Mouse (Mus musculus) adrenal gland, adult 18-20 months (tissue): Measurements from ENCODE around the gene Gm21188. TPM values are rescaled to one million over a fixed set of nuclear protein-coding genes. Genes with fewer than 3 reads are reported as not detected.
A peak's percentile ranks its signal among the peaks of the same experiment; 100 is the strongest.
"Not testable (repeated sequence)": the region's sequence is repeated elsewhere in the genome, so short reads cannot be mapped to it uniquely, and the experiment has no call there.

Source experiments
- DNase-seq, 2 experiments: peaks; one replicate each; pipeline ENCODE4 v3.0.0; 2021 to 2022; ENCODE audit warnings: low spot score in 2 of 2
- long read RNA-seq, 2 experiments: library from polyadenylated mRNA; stranded (forward); transcript quantifications; one replicate each; pipeline ENCODE4 v2.0.0; 2021
- total RNA-seq, 2 experiments: library from RNA; stranded (reverse); gene quantifications; 1 replicate in 1 of 2; 2 replicates in 1 of 2; pipeline ENCODE4 v1.2.3; 2021

The Gm21188 gene
- under 1 TPM in 1 of 2 experiments, not detected in 1; 0.58 TPM for total RNA-seq
- long read RNA-seq, experiment 1 = 0 reads
- long read RNA-seq, experiment 2 = 0 reads

GRCm38 (mm10) chr13:120052085-120052484 is at the start of gene Gm21188:
Gene Gm21188 (minus strand): TSS chr13:120052194.
- not testable (repeated sequence) for DNase-seq

DNA sequence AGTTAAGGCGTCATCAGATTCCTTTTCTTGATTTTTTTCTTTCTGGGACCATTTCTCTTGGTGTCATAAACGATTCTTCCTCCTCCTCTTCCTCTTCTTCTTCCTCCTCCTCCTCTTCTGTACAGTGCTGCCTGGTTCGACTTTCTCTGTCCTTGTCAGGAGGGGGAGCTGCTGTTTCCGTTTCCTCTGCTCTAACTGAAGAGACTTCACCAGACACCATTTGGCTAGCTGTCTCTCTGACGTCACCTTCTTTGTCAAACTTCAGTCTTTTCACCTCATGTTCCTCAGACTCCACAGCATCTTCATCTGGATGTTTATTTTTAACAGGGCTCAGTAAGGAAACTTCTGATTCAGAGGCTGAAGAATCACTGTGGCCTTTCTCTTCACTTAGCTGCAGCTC is 47.3 kb upstream of the Gm21188 start:
- not testable (repeated sequence) for DNase-seq

DNA sequence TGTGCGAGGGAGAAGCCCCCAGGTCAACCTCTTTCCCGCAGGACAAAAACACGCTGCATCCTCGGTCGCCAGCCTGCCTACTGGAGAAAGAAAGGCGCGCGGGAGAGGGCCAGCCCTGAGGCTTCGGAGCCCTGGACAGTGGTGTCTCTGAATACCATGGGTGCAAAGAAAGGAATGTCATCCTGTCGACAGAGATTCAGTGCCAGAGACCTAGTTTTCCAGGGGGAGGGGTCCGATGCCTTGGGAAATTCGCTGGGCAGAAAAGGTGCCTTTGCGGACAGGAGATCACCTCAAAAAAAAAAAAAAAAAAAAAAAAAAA is 44.9 kb upstream of the Gm21188 start:
- not testable (repeated sequence) for DNase-seq

- not testable (repeated sequence) for DNase-seq
These were observed 44.4 kb upstream of the Gm21188 start for GRCm38 (mm10) chr13:120096241-120096937.

DNA sequence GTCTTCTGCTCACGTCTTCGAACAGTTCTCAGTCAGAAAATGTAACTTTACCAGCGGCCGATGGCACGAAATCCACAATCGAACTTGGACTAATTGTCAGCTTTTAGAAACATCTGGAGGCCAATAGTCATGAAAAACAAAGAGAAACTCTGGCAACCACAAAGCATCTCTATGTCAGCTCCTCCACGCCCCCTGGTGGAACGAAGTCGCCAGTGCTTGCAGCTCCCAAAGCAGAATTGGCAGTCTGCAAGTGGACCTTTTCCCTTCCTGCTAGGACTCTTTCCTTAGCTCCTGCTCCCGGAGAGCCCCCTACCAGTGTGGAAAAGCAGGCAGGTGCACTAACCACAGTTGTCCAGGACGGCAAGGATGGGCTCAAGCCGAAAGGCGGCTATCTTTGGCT is 41.0 kb upstream of the Gm21188 start:
- not testable (repeated sequence) for DNase-seq

- not testable (repeated sequence) for DNase-seq
These were observed 27.6 kb upstream of the Gm21188 start for GRCm38 (mm10) chr13:120079644-120080043.

DNA sequence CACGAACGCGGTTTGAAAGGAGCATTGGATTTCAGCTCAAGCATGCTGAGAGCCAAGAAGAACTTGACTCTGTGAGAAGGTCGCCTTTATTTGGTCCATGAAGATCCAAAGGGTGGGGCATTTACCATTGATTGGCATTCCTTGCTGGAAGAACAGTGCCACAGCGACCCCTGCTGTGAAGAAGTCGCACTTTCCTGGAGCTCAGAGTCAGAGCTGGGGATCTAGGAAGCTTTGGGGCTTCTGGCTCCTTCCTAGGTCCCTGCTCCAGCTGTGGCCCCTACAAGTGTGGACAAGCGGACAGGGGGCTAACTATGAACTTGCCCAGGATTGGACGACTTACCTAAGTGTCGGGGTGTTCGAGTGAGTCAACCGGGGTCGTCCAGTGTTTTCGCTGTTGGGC is 18.9 kb upstream of the Gm21188 start:
- not testable (repeated sequence) for DNase-seq

- DNase-seq = not testable (repeated sequence)
These were observed 18.1 kb upstream of the Gm21188 start for GRCm38 (mm10) chr13:120070012-120070598.

DNA sequence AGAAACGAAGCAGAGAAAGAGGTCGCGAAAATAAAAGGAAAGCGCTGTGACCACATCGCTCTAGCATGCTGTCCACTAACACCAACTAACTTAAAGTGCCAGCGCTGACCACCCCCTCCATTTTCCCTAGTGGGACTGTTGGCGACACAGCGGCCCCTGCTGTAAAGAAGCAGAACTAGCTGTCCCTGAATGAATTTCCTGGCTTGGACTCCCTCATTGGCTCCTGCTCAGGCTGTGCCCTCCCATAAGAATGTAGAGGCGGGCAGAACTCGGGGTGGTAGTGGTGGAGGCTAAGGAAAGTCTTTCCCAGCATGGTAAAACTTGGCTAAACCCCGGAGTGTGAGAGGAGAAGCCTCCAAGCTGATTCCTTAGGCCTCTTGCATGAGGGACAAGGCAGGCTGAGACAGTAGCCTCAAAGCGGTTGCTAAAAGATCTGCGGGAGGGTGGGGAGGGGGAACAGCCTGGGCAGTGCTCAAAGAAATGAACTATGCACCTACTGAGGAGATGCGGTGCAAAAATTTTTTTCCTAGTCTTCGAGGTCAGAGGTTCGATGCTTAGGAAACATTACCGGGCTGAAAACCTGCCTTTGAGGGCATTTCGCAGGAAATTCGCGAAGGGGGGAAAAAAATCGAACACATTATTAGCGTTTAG is 11.6 kb upstream of the Gm21188 start:
- DNase-seq = not testable (repeated sequence)

DNA sequence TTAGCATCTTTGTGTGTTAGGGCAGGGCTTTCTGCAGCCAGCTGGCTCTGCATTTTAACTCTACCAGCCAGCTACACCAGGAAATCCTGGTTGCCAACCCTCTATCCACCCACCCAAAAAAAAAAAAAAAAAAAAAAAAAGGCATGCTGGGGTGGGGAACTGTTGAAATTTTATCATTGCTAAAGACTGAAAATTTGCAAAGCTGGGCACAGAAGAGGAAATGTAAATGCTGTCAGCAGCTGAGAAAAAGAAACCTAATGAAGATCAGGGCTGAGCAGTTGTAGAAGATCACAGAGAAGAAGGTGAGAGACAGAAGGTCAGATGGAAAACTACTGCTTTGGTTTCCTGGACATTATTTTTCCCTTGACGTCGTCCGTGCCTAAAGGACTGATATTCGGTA is 10.9 kb upstream of the Gm21188 start:
- DNase-seq = not testable (repeated sequence)

GRCm38 (mm10) chr13:120048608-120049007 is 3.4 kb downstream of the Gm21188 start:
- not testable (repeated sequence) for DNase-seq

- DNase-seq = not testable (repeated sequence)
These were observed 3.8 kb downstream of the Gm21188 start for GRCm38 (mm10) chr13:120048186-120048585.

DNA sequence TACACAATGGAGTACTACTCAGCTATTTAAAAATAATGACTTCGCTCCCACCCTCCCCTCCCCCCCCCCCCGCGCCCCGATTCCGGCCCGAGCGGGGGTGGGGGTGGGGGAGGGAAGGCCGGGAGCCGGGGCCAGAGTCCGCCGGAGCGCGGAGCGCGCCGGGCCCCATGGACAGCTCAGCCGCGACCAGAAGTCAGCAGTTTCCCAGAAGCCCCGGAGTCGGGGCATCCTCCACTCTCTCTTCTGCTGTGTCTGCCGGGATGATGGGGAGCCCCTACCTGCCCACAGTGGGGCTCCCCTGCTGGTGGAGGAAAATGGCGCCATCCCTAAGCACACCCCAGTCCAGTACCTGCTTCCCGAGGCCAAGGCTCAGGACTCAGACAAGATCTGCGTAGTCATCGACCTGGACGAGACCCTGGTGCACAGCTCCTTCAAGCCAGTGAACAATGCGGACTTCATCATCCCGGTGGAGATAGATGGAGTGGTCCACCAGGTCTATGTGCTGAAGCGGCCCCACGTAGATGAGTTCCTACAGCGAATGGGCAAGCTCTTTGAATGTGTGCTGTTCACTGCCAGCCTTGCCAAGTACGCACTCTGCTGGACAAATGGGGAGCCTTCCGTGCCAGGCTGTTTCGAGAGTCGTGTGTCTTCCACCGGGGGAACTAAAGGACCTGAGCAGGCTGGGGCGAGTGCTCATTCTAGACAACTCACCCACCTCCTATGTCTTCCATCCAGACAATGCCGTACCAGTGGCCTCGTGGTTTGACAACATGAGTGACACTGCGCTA is 5.4 kb downstream of the Gm21188 start:
- DNase-seq = not testable (repeated sequence)

DNA sequence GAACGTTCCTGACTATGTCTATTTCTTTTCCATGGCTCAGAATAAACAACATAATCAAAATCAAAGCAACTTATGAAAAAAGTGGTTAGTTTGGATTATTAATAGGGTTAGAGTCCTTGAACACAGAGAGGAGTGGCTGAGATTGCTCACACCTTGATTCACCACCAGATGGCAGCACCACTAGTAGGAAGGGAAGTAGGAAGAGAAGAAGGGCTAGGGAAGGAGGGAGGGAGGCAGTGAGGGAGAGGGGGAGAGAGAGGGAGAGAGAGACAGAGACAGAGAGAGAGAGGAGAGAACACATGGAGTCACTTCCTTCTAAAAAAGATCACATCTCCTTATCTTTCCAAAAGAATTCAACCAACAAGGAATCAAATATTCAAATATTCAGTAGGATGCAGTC is 10.8 kb downstream of the Gm21188 start:
- DNase-seq = peak; percentile 43 to 46

- not testable (repeated sequence) for DNase-seq
These were observed 14.1 kb downstream of the Gm21188 start for GRCm38 (mm10) chr13:120037881-120038280.

DNA sequence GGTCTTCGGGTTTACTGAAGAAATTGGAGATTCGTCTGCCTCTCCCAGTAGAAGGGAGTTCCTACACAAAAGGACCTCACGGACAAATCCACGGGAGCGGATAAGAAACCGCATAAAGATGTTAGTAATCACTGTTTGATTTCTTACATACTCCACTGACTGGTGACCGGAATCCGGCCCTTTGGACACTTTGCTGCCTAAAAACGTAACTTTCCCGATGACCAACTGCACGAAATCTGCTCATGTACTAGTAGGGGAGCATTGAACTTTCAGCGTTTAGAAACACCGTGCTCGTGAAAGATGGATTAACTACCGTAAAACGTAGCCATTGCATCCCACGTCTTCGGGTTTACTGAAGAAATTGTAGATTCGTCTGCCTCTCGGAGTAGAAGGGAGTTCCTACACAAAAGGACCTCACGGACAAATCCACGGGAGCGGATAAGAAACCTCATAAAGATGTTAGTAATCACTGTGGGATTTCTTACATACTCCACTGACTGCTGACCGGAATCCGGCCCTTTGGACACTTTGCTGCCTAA is 15.3 kb downstream of the Gm21188 start:
- peak; percentile 4 to 18 for DNase-seq

DNA sequence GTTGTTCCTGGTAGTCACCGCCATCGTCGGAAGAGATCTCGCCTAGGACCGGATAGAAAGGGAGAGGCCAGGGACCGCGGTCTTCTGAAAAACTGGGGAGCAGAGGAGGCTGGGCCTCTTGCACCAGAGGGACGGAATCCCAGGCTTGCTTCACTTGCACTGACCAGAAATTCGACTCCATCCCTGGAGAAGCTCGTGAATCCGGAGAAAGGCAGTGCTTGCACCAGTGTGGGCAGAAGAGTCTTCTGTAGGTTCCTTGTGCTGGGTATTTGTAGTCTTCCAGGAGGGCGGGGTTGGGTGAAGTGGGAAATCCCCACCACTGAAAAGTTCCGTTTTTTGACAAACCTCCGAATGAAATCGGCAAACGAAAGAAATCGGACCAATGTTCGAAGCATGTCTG is 16.8 kb downstream of the Gm21188 start:
- DNase-seq = peak in 1 of 2 experiments; percentile 5

GRCm38 (mm10) chr13:120034637-120035036 is 17.4 kb downstream of the Gm21188 start:
- DNase-seq = not testable (repeated sequence)

GRCm38 (mm10) chr13:120033516-120034190 is 18.3 kb downstream of the Gm21188 start:
- peak; percentile 20 to 40 for DNase-seq

DNA sequence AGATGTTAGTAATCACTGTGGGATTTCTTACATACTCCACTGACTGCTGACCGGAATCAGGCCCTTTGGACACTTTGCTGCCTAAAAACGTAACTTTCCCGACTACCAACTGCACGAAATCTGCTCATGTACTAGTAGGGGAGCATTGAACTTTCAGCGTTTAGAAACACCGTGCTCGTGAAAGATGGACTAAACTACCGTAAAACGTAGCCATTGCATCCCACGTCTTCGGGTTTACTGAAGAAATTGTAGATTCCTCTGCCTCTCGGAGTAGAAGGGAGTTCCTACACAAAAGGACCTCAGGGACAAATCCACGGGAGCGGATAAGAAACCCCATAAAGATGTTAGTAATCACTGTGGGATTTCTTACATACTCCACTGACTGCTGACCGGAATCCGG is 20.3 kb downstream of the Gm21188 start:
- peak; percentile 12 to 30 for DNase-seq
